Mouse (Mus musculus): Measurements from ENCODE around the gene Pomgnt1. TPM values are rescaled to one million over a fixed set of nuclear protein-coding genes. Genes with fewer than 3 reads are reported as not detected.

The Pomgnt1 gene
- polyA plus RNA-seq, 1 experiment from 2014 or later: 26.6 TPM

DNA sequence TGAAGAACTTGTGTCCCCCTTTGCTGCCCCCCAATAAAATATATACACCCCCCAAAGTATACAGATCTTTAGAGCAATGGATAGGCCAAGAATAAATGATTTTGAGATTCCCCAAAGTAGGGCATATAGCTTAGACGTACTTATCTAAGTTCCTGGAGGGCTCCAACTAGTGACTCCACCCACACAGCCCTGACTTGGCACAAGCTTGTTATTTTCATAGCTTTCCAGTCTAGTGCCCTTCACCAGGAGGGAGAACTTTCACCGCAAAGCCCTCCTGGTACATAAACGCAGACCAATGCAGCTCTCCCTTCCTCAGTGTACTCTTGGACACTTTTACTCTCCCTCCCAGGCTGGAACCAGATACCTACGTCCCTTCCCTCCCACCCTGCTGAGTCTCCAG, 38.5 kb downstream of the Pomgnt1 start:
- Histone ChIP-seq H3K36me3 (ENCODE audit: control insufficient read depth, insufficient read depth, low read length) (peaks cover 11% of the 10 kb centered on the region; the same call in 1 of the 2 replicates), H3K9ac (ENCODE audit: low read length) (no peak overlapping the region), H3K4me3 (ENCODE audit: low read depth, low read length) (no peak overlapping the region), H3K27ac (replicated peaks) (no peak overlapping the region), H3K27me3 (ENCODE audit: control insufficient read depth, insufficient read depth, low read length) (no peaks in the 10 kb centered on the region), H3K9me3 (ENCODE audit: control insufficient read depth, low read length) (no peaks in the 10 kb centered on the region), H3K4me2 (replicated peaks; ENCODE audit: low read depth) (no peak overlapping the region), H3K4me1 (replicated peaks; ENCODE audit: control insufficient read depth, insufficient read depth) (no peaks in the 10 kb centered on the region)
- DNase-seq (ENCODE audit: low spot score): no peak
- TF ChIP-seq CTCF (IDR thresholded peaks at IDR 0.05; ENCODE audit: low read depth) (no peak), EP300 (optimal IDR thresholded peaks at IDR 0.05) (no peak)
- ATAC-seq (ENCODE audit: low FRiP score, low TSS enrichment): no peak
- 70% methylated on average over 4 of the region's 4 CpGs for WGBS

DNA sequence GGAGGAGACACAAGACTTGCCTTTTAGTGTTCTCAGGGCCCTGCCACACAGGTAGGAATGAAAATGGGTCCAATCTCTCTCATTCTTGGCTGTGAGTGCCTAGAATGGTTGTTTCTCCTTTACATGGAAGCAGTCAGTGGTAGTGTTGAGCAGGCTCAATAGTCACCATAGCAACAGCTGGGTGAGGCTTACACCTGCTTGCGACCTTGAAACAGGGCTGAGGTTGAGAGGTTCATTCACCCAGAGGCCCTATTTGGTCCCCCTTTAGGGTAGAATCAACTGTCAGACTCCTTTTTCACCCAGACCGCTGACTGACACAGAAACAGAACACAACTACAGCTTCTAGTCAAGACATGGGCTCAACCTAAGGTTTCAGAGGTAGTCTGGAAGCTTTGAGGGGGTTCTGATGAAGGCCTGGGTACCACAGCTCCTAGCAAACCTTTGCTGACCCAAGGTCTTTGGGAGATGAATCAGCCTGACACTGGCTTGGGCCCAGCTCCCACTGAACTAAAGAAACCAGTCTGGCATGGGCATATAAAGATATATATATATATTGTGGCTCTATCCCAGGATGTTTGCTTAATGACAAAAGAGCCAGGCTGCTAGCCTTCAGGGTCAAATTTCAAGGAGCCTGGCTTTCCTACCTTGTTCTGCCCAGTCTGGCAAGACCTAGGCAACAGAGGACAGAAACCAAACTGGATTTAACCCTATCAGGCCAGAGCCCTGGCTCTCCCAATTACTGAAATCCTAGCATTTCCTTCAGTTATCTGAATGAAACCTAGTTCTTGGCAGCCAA, 41.3 kb downstream of the Pomgnt1 start:
- TF ChIP-seq EP300 (optimal IDR thresholded peaks at IDR 0.05) (no peak), CTCF (IDR thresholded peaks at IDR 0.05; ENCODE audit: low read depth) (no peak)
- DNase-seq (ENCODE audit: low spot score) (peak; percentile 63), ATAC-seq (ENCODE audit: low FRiP score, low TSS enrichment) (peak; percentile 64)
- Histone ChIP-seq H3K9me3 (ENCODE audit: control insufficient read depth, low read length) (no peaks in the 10 kb centered on the region), H3K4me2 (replicated peaks; ENCODE audit: low read depth) (peak overlapping the region; percentile 34; the same call in 1 of the 2 replicates), H3K27ac (replicated peaks) (peak overlapping the region; percentile 84), H3K27me3 (ENCODE audit: control insufficient read depth, insufficient read depth, low read length) (no peaks in the 10 kb centered on the region), H3K36me3 (ENCODE audit: control insufficient read depth, insufficient read depth, low read length) (0 out of 2 replicates have a peak, but pooled peaks cover 2% of the 10 kb centered on the region), H3K9ac (ENCODE audit: low read length) (no peak overlapping the region), H3K4me3 (ENCODE audit: low read depth, low read length) (0 out of 2 replicates have a peak overlapping the region, but pooled peaks have one; percentile 27), H3K4me1 (replicated peaks; ENCODE audit: control insufficient read depth, insufficient read depth) (no peaks in the 10 kb centered on the region)
- 63% methylated on average over 2 of the region's 2 CpGs for WGBS

DNA sequence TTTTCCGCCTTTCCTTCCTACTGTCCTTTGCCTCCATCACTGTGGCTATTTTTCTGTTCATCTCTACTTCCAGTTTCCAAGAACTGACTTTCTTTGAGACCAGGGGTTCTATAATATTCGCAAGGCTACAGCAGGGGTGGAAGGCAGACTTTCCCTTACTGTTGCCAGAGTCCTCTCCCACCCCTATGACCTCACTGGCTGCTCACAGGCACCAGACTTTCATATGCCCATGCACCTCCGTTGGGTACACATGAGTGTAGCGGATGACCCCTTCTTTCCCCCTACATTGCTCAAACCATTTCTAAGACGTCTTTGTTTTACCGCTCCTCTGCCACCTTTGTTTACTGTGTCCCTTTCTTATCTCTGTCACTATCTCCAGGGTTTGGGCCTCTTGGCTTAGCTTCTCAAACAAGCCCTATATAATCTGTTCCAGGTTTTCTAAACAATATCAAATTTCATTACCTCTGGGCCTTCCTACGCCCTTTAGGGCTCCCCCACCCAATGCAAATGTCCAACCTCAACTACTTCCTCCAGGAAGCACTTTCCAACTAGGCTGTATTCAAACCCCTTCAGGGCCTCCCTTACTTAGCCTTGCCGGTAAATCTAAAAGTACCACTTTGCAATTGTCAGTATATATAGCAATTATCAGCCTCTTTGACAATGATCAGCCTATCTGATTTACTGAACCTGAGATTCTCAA, 42.2 kb downstream of the Pomgnt1 start:
- TF ChIP-seq EP300 (optimal IDR thresholded peaks at IDR 0.05): no peak
- no peak for TF ChIP-seq CTCF (IDR thresholded peaks at IDR 0.05; ENCODE audit: low read depth)
- Histone ChIP-seq H3K9ac (ENCODE audit: low read length) (peak overlapping the region; percentile 2; the same call in 1 of the 2 replicates), H3K27ac (replicated peaks) (peak overlapping the region; percentile 84), H3K4me2 (replicated peaks; ENCODE audit: low read depth) (peak overlapping the region; percentile 34; the same call in 1 of the 2 replicates), H3K9me3 (ENCODE audit: control insufficient read depth, low read length) (no peaks in the 10 kb centered on the region), H3K27me3 (ENCODE audit: control insufficient read depth, insufficient read depth, low read length) (no peaks in the 10 kb centered on the region), H3K4me3 (ENCODE audit: low read depth, low read length) (peak overlapping the region; percentile 27; the same call in 1 of the 2 replicates), H3K4me1 (replicated peaks; ENCODE audit: control insufficient read depth, insufficient read depth) (no peaks in the 10 kb centered on the region), H3K36me3 (ENCODE audit: control insufficient read depth, insufficient read depth, low read length) (0 out of 2 replicates have a peak, but pooled peaks cover under 1% of the 10 kb centered on the region)
- DNase-seq (ENCODE audit: low spot score): peak; percentile 63
- WGBS: 36% methylated on average over 8 of the region's 8 CpGs
- peak; percentile 57 for ATAC-seq (ENCODE audit: low FRiP score, low TSS enrichment)

DNA sequence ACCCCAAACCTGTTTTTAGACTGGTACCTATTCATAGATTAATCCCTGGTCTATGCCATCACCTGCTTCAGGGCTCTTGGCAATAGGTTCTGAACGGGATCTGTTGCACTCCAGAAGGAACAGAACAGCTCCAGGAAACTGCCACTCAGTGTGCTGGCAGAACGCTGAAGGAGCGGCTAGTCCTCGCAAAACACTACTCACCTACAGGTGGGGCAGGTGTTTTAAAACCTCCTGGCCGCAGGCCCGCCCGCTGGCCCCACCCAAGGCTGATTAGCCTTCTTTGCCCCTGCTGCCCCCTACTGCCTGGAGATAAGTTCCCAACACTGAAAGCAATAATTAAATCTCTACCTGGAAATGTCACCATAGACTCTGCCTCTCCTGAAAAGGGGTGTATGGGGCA, 43.8 kb downstream of the Pomgnt1 start, which contains the start of gene Tspan1:
Gene Tspan1, minus strand, starts transcription at position 198 of the 400 bp plus-strand sequence.
- 17% methylated on average over 7 of the region's 7 CpGs for WGBS
- ATAC-seq (ENCODE audit: low FRiP score, low TSS enrichment): peak; percentile 65
- Histone ChIP-seq H3K9me3 (ENCODE audit: control insufficient read depth, low read length) (no peaks in the 10 kb centered on the region), H3K4me2 (replicated peaks; ENCODE audit: low read depth) (peak within 1 kb of the TSS; percentile 42), H3K4me3 (ENCODE audit: low read depth, low read length) (peak within 1 kb of the TSS; percentile 27), H3K27me3 (ENCODE audit: control insufficient read depth, insufficient read depth, low read length) (no peaks in the 10 kb centered on the region), H3K27ac (replicated peaks) (peak within 1 kb of the TSS; percentile 84), H3K4me1 (replicated peaks; ENCODE audit: control insufficient read depth, insufficient read depth) (no peaks in the 10 kb centered on the region), H3K9ac (ENCODE audit: low read length) (peak within 1 kb of the TSS; percentile 43; the same call in 1 of the 2 replicates), H3K36me3 (ENCODE audit: control insufficient read depth, insufficient read depth, low read length) (no peaks in the 10 kb centered on the region)
- peak; percentile 77 for TF ChIP-seq CTCF (IDR thresholded peaks at IDR 0.05; ENCODE audit: low read depth)
- no peak for TF ChIP-seq EP300 (optimal IDR thresholded peaks at IDR 0.05)
- peak; percentile 91 for DNase-seq (ENCODE audit: low spot score)

DNA sequence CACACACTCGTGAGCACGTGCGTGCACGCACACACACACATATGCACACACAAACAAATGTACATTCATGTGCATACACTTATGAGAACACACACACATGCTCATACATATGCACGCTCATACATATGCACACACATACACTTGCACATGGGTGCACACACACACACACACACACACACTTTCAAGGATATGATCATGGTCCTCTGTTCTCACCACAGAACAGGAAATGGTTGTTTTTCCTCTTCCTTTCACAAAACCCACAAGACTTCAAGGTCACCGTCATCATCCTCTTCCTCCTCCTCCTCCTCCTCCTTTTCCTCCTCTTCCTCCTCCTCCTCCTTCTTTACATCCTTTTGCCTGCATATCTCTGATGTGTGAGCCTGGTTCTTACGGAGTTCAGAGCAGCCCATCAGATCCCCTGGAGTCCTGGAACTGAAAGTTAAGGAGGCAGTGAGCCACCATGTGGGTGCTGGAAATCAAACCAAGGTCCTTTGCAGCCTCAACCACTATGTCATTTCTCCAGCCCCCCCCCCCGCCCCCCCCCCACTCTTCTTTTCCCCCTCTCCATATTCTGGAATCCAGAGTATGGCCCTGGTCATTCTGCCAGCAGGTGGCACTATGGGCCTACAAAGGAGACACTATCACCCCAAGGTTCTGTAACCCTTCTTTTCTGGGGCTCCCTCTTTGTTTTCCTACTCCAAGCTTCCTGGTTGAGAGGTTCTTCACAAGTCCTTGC, 45.1 kb downstream of the Pomgnt1 start:
- TF ChIP-seq CTCF (IDR thresholded peaks at IDR 0.05; ENCODE audit: low read depth) (peak; percentile 82), EP300 (optimal IDR thresholded peaks at IDR 0.05) (no peak)
- 78% methylated on average over 7 of the region's 8 CpGs for WGBS

More for the DNA sequence above, 45.1 kb downstream of the Pomgnt1 start:
- peak; percentile 23; the same call in 1 of the 2 replicates for ATAC-seq (ENCODE audit: low FRiP score, low TSS enrichment)
- Histone ChIP-seq H3K9me3 (ENCODE audit: control insufficient read depth, low read length) (no peaks in the 10 kb centered on the region), H3K4me1 (replicated peaks; ENCODE audit: control insufficient read depth, insufficient read depth) (no peaks in the 10 kb centered on the region), H3K4me2 (replicated peaks; ENCODE audit: low read depth) (no peak overlapping the region), H3K27me3 (ENCODE audit: control insufficient read depth, insufficient read depth, low read length) (no peaks in the 10 kb centered on the region), H3K36me3 (ENCODE audit: control insufficient read depth, insufficient read depth, low read length) (no peaks in the 10 kb centered on the region), H3K9ac (ENCODE audit: low read length) (no peak overlapping the region), H3K27ac (replicated peaks) (no peak overlapping the region), H3K4me3 (ENCODE audit: low read depth, low read length) (no peak overlapping the region)
- peak; percentile 79 for DNase-seq (ENCODE audit: low spot score)
